Mouse (Mus musculus): ENCODE results near the gene Myo9a.

- TF ChIP-seq POLR2A (IDR thresholded peaks at IDR 0.05; ENCODE audit: low read depth, low read length) (no peak), CTCF (conservative IDR thresholded peaks at IDR 0.05; ENCODE audit: insufficient read depth, insufficient read length, low read depth, low read length) (no peak)
Observed at GRCm38 (mm10) chr9:59750267-59751065, at the start of gene Myo9a, which contains the start of gene Senp8.
